Comparison of ENCODE assay signal across 8 mouse cellular contexts in the genomic region with DNA sequence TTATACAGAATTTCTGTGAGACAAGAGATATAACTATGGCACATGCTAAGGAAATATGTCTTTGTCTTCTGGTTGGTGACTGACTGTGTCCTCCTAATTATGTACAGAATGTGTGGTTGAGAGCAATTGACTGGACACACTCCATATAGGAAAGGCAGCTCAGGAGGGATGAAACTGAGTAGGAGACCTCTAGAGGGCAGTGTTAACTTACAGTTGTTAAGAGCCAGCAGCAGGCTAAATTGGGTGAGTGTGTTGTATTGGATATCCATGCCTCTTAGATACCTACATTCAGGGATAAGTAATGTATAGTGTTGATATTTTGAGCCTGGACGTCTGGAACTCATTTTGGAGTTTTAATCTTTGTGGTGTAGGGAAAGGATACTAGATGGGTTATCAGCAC.
A peak's percentile ranks its signal among the peaks of the same experiment; 100 is the strongest.
DNase-seq lines count a peak whose midpoint lies in the region; ATAC-seq and TF ChIP-seq lines count a peak whose summit lies in the region.

No protein-coding gene starts in this region.

- TF ChIP-seq EP300 in heart, postnatal 0 days (IDR thresholded peaks at IDR 0.05; ENCODE audit: low read depth): no peak

- no peak overlapping the region for H3K4me2 ChIP-seq in heart, postnatal 0 days (ENCODE audit: low read depth, low read length)
- no peak overlapping the region for H3K4me2 ChIP-seq in heart, embryonic 11.5 days
- H3K4me2 ChIP-seq in embryonic facial prominence, embryonic 14.5 days (ENCODE audit: low read depth, low read length): no peak overlapping the region
- H3K4me2 ChIP-seq in intestine, postnatal 0 days (replicated peaks; ENCODE audit: low read depth): no peak overlapping the region
- H3K4me2 ChIP-seq in limb, embryonic 14.5 days (replicated peaks; ENCODE audit: low read depth, low read length, severe bottlenecking): no peak overlapping the region

- no peak overlapping the region for H3K9ac ChIP-seq in heart, postnatal 0 days (replicated peaks; ENCODE audit: low read depth, low read length)
- H3K9ac ChIP-seq in heart, embryonic 11.5 days (ENCODE audit: low read depth, low read length): no peak overlapping the region
- H3K9ac ChIP-seq in embryonic facial prominence, embryonic 14.5 days (ENCODE audit: low read depth, low read length): no peak overlapping the region
- no peak overlapping the region for H3K9ac ChIP-seq in intestine, postnatal 0 days (ENCODE audit: low read depth, low read length)
- H3K9ac ChIP-seq in limb, embryonic 14.5 days (ENCODE audit: low read depth, low read length, severe bottlenecking): no peak overlapping the region

- no peak for TF ChIP-seq POLR2A in limb, embryonic 14.5 days (IDR thresholded peaks at IDR 0.05; ENCODE audit: borderline replicate concordance, extremely low read depth, insufficient read depth, insufficient read length)

- peak; percentile 74 for DNase-seq in heart, postnatal 0 days (ENCODE audit: low spot score)
- DNase-seq in adipocyte (ENCODE audit: low spot score): peak; percentile 72
- peak; percentile 95 for DNase-seq in embryonic facial prominence, embryonic 14.5 days (ENCODE audit: low spot score)
- peak; percentile 94 for DNase-seq in limb, embryonic 14.5 days (ENCODE audit: low spot score)
- DNase-seq in retina, postnatal 1 day: peak; percentile 78
- no peak for DNase-seq in thymus, adult 18-20 months

- no peaks in the 10 kb centered on the region for H3K27me3 ChIP-seq in heart, postnatal 0 days (ENCODE audit: control insufficient read depth, insufficient read depth, low read length)
- no peaks in the 10 kb centered on the region for H3K27me3 ChIP-seq in heart, embryonic 11.5 days (ENCODE audit: control insufficient read depth, insufficient read depth, low read length)
- no peaks in the 10 kb centered on the region for H3K27me3 ChIP-seq in embryonic facial prominence, embryonic 14.5 days (replicated peaks; ENCODE audit: control insufficient read depth, insufficient read depth, low read length)
- H3K27me3 ChIP-seq in intestine, postnatal 0 days (replicated peaks; ENCODE audit: control insufficient read depth, insufficient read depth, low read length): no peaks in the 10 kb centered on the region
- H3K27me3 ChIP-seq in limb, embryonic 14.5 days (ENCODE audit: control insufficient read depth, insufficient read depth, low read length): no peaks in the 10 kb centered on the region

- 0% methylated on average over 1 of the region's 1 CpGs for WGBS in heart, postnatal 0 days
- 8% methylated on average over 1 of the region's 1 CpGs for WGBS in heart, embryonic 11.5 days (ENCODE audit: insufficient replicate concordance)
- 0% methylated on average over 1 of the region's 1 CpGs for WGBS in embryonic facial prominence, embryonic 14.5 days
- 3% methylated on average over 1 of the region's 1 CpGs for WGBS in intestine, postnatal 0 days
- WGBS in limb, embryonic 14.5 days: 0% methylated on average over 1 of the region's 1 CpGs

- ATAC-seq in heart, postnatal 0 days (ENCODE audit: insufficient read depth, low read depth): no peak; the same call in 1 of the 2 replicates
- no peak for ATAC-seq in heart, embryonic 11.5 days (replicated peaks; ENCODE audit: insufficient number of reproducible peaks, low FRiP score, low TSS enrichment)
- peak; percentile 86 for ATAC-seq in embryonic facial prominence, embryonic 14.5 days (ENCODE audit: low read depth)
- no peak for ATAC-seq in intestine, postnatal 0 days
- 0 out of 2 replicates have a peak, but pooled peaks have one; percentile 62 for ATAC-seq in limb, embryonic 14.5 days (ENCODE audit: low FRiP score, low read depth)

- no peak overlapping the region for H3K4me3 ChIP-seq in heart, postnatal 0 days (ENCODE audit: low read depth, low read length)
- H3K4me3 ChIP-seq in heart, embryonic 11.5 days (ENCODE audit: low read depth, low read length): no peak overlapping the region
- no peak overlapping the region for H3K4me3 ChIP-seq in embryonic facial prominence, embryonic 14.5 days (ENCODE audit: low read depth, low read length)
- no peak overlapping the region for H3K4me3 ChIP-seq in intestine, postnatal 0 days (ENCODE audit: low read depth, low read length)
- H3K4me3 ChIP-seq in limb, embryonic 14.5 days (replicated peaks; ENCODE audit: low read length): no peak overlapping the region

- no peak overlapping the region for H3K27ac ChIP-seq in heart, postnatal 0 days (ENCODE audit: low read depth)
- no peak overlapping the region for H3K27ac ChIP-seq in heart, embryonic 11.5 days (ENCODE audit: low read depth, low read length)
- H3K27ac ChIP-seq in embryonic facial prominence, embryonic 14.5 days (replicated peaks; ENCODE audit: low read depth, low read length): no peak overlapping the region
- H3K27ac ChIP-seq in intestine, postnatal 0 days (ENCODE audit: low read depth, low read length): no peak overlapping the region
- no peak overlapping the region for H3K27ac ChIP-seq in limb, embryonic 14.5 days (replicated peaks; ENCODE audit: low read depth, low read length)

- no peaks in the 10 kb centered on the region for H3K4me1 ChIP-seq in heart, postnatal 0 days (ENCODE audit: control insufficient read depth, insufficient read depth)
- no peaks in the 10 kb centered on the region for H3K4me1 ChIP-seq in heart, embryonic 11.5 days (ENCODE audit: control insufficient read depth, insufficient read depth, low read length)
- H3K4me1 ChIP-seq in embryonic facial prominence, embryonic 14.5 days (ENCODE audit: control insufficient read depth, insufficient read depth, low read length): peaks cover 4% of the 10 kb centered on the region; the same call in 1 of the 2 replicates
- no peaks in the 10 kb centered on the region for H3K4me1 ChIP-seq in intestine, postnatal 0 days (replicated peaks; ENCODE audit: control insufficient read depth, insufficient read depth, low read length)
- H3K4me1 ChIP-seq in limb, embryonic 14.5 days (ENCODE audit: control insufficient read depth, insufficient read depth, low read length): peaks cover 5% of the 10 kb centered on the region; the same call in 1 of the 2 replicates

- no peaks in the 10 kb centered on the region for H3K9me3 ChIP-seq in heart, postnatal 0 days (replicated peaks; ENCODE audit: control insufficient read depth, low read length)
- no peaks in the 10 kb centered on the region for H3K9me3 ChIP-seq in heart, embryonic 11.5 days (replicated peaks; ENCODE audit: control insufficient read depth, low read length)
- no peaks in the 10 kb centered on the region for H3K9me3 ChIP-seq in embryonic facial prominence, embryonic 14.5 days (ENCODE audit: control insufficient read depth, low read length)
- no peaks in the 10 kb centered on the region for H3K9me3 ChIP-seq in intestine, postnatal 0 days (ENCODE audit: control insufficient read depth)
- no peaks in the 10 kb centered on the region for H3K9me3 ChIP-seq in limb, embryonic 14.5 days (ENCODE audit: control insufficient read depth, low read length)

- peak; percentile 83 for TF ChIP-seq CTCF in heart, postnatal 0 days (IDR thresholded peaks at IDR 0.05; ENCODE audit: low read depth)
- TF ChIP-seq CTCF in intestine, postnatal 0 days (IDR thresholded peaks at IDR 0.05; ENCODE audit: low read depth): peak; percentile 83

- no peaks in the 10 kb centered on the region for H3K36me3 ChIP-seq in heart, postnatal 0 days (replicated peaks; ENCODE audit: control insufficient read depth, insufficient read depth, low read length)
- H3K36me3 ChIP-seq in heart, embryonic 11.5 days (ENCODE audit: control insufficient read depth, insufficient read depth, low read length): no peaks in the 10 kb centered on the region
- no peaks in the 10 kb centered on the region for H3K36me3 ChIP-seq in embryonic facial prominence, embryonic 14.5 days (ENCODE audit: control insufficient read depth, insufficient read depth, low read length)
- no peaks in the 10 kb centered on the region for H3K36me3 ChIP-seq in intestine, postnatal 0 days (ENCODE audit: control insufficient read depth, insufficient read depth)
- H3K36me3 ChIP-seq in limb, embryonic 14.5 days (ENCODE audit: control insufficient read depth, insufficient read depth, low read length): no peaks in the 10 kb centered on the region

Comparison
In these comparisons a context has a peak if more than half of its experiments do, and no peak if none do; other contexts are left out.
1. ATAC-seq: peak in embryonic facial prominence, embryonic 14.5 days (single experiment) and limb, embryonic 14.5 days (single experiment); none in heart, postnatal 0 days (single experiment), heart, embryonic 11.5 days (single experiment) and intestine, postnatal 0 days (single experiment).
2. DNase-seq: peak in heart, postnatal 0 days (single experiment), adipocyte (single experiment), embryonic facial prominence, embryonic 14.5 days (single experiment), limb, embryonic 14.5 days (single experiment) and retina, postnatal 1 day (single experiment); none in thymus, adult 18-20 months (0 of 2).